Mouse (Mus musculus): Measurements from ENCODE around the gene Rpl11. TPM values are rescaled to one million over a fixed set of nuclear protein-coding genes. Genes with fewer than 3 reads are reported as not detected.
"Not testable (repeated sequence)": the region's sequence is repeated elsewhere in the genome, so short reads cannot be mapped to it uniquely, and the experiment has no call there.

Gene Rpl11
- total RNA-seq, 2 experiments from 2014 or later: 318 to 346 TPM

- DNase-seq: no peak
- intact Hi-C loops (cut with DNase I): no loop called here
Observed at GRCm38 (mm10) chr4:135986301-135986942, 66.8 kb downstream of the Rpl11 start.

GRCm38 (mm10) chr4:135985769-135986168, 67.5 kb downstream of the Rpl11 start:
- intact Hi-C loops (cut with DNase I): no loop called here
- no peak for DNase-seq

- DNase-seq: no peak
- intact Hi-C loops (cut with DNase I): no loop called here
Observed at GRCm38 (mm10) chr4:135985193-135985592, 68.0 kb downstream of the Rpl11 start.

GRCm38 (mm10) chr4:135984556-135984955, 68.7 kb downstream of the Rpl11 start:
- no peak for DNase-seq
- intact Hi-C loops (cut with DNase I): no loop called here

GRCm38 (mm10) chr4:135981524-135982063, 71.6 kb downstream of the Rpl11 start:
- DNase-seq: no peak
- intact Hi-C loops (cut with DNase I): no loop called here

GRCm38 (mm10) chr4:135980223-135980622, 73.0 kb downstream of the Rpl11 start:
- DNase-seq; intact Hi-C loops (cut with DNase I): not testable (repeated sequence)

Other genes starting within 250 kb of the Rpl11 start
- 10 to 100 TPM; 61.2 to 64.1 TPM for gene Srsf10, start 197.7 kb downstream of the Rpl11 start, total RNA-seq (2021)
- gene Pnrc2, start 179.6 kb downstream of the Rpl11 start, total RNA-seq (2021): 100 to 1,000 TPM in 1 of 2 experiments, 10 to 100 TPM in 1; 99.4 to 105 TPM
- gene Cnr2, start 158.0 kb downstream of the Rpl11 start, total RNA-seq (2021): under 1 TPM; 0.77 to 0.94 TPM
- gene Fuca1, start 132.7 kb downstream of the Rpl11 start, total RNA-seq (2021): 10 to 100 TPM; 43.2 to 44.5 TPM
- gene Hmgcl, start 107.0 kb downstream of the Rpl11 start, total RNA-seq (2021): 10 to 100 TPM; 66.3 to 67.5 TPM
- gene Gale, start 89.7 kb downstream of the Rpl11 start, total RNA-seq (2021): 1 to 10 TPM; 5.2 to 5.7 TPM
- gene Lypla2, start 80.8 kb downstream of the Rpl11 start, total RNA-seq (2021): 10 to 100 TPM; 42.6 to 47.8 TPM
- 10 to 100 TPM; 20.7 to 21.3 TPM for gene Pithd1, start 66.2 kb downstream of the Rpl11 start, total RNA-seq (2021)
- 10 to 100 TPM; 34.8 to 36.0 TPM for gene Eloa, start 31.7 kb downstream of the Rpl11 start, total RNA-seq (2021)
- gene Id3, start 90.1 kb upstream of the Rpl11 start, total RNA-seq (2021): 100 to 1,000 TPM; 104 TPM
- 1 to 10 TPM; 4.3 to 6.8 TPM for gene E2f2, start 119.0 kb upstream of the Rpl11 start, total RNA-seq (2021)
- gene Asap3, start 152.9 kb upstream of the Rpl11 start, total RNA-seq (2021): 10 to 100 TPM in 1 of 2 experiments, 1 to 10 TPM in 1; 5.7 to 10.8 TPM
- 10 to 100 TPM; 77.2 to 85.4 TPM for gene Tcea3, start 194.3 kb upstream of the Rpl11 start, total RNA-seq (2021)
- gene Zfp46, start 231.3 kb upstream of the Rpl11 start, total RNA-seq (2021): 10 to 100 TPM; 60.5 to 70.1 TPM

Measured in heart, postnatal 10 days (tissue).